Mouse (Mus musculus) heart, adult 8-10 months (tissue): ENCODE measurements around the gene Glt8d1. TPM values are rescaled to one million over a fixed set of nuclear protein-coding genes. Genes with fewer than 3 reads are reported as not detected.

ENCODE experiments used
- total RNA-seq, 4 experiments: library from RNA; stranded (reverse); gene quantifications; 2 replicates each; pipeline ENCODE4 v1.2.4; 2022

Glt8d1 gene
- total RNA-seq, 4 experiments from 2014 or later, result 24.1 to 27.0 (median 25.3) TPM

Other genes with a start within 250 kb of the Glt8d1 start
- 10 to 100 TPM in 2 of 4 experiments, 1 to 10 TPM in 2; 6.6 to 11.0 (median 10.0) TPM for gene Tmem110, start 175.8 kb upstream of the Glt8d1 start, total RNA-seq
- 10 to 100 TPM; 10.3 to 13.7 (median 12.1) TPM for gene Mustn1, start 122.2 kb upstream of the Glt8d1 start, total RNA-seq
- 1 to 10 TPM; 3.1 to 5.7 (median 4.7) TPM for gene Itih4, start 114.9 kb upstream of the Glt8d1 start, total RNA-seq
- gene Itih3, start 77.6 kb upstream of the Glt8d1 start, total RNA-seq, result 1 to 10 TPM in 1 of 4 experiments, under 1 TPM in 3; 0.32 to 1.2 (median 0.73) TPM
- not detected for gene Itih1, start 58.1 kb upstream of the Glt8d1 start, total RNA-seq
- 1 to 10 TPM; 4.7 to 6.3 (median 5.3) TPM for gene Nek4, start 50.0 kb upstream of the Glt8d1 start, total RNA-seq
- 100 to 1,000 TPM; 124 to 131 (median 126) TPM for gene Spcs1, start 272 bp downstream of the Glt8d1 start, total RNA-seq
- 10 to 100 TPM; 45.9 to 52.7 (median 50.3) TPM for gene Pbrm1, start 17.7 kb downstream of the Glt8d1 start, total RNA-seq
- 10 to 100 TPM; 20.6 to 25.6 (median 25.0) TPM for gene Gnl3, start 17.8 kb downstream of the Glt8d1 start, total RNA-seq
- gene Smim4, start 127.6 kb downstream of the Glt8d1 start, total RNA-seq, result 10 to 100 TPM; 63.7 to 95.7 (median 81.8) TPM
- 10 to 100 TPM; 20.2 to 21.7 (median 21.0) TPM for gene Nt5dc2, start 129.7 kb downstream of the Glt8d1 start, total RNA-seq
- 10 to 100 TPM; 50.1 to 64.3 (median 57.1) TPM for gene Stab1, start 167.2 kb downstream of the Glt8d1 start, total RNA-seq
- 1,000 to 10,000 TPM; 5,856 to 6,611 (median 6,322) TPM for gene Tnnc1, start 206.9 kb downstream of the Glt8d1 start, total RNA-seq
- gene Nisch, start 215.5 kb downstream of the Glt8d1 start, total RNA-seq, result 100 to 1,000 TPM; 129 to 142 (median 131) TPM
- gene Sema3g, start 216.5 kb downstream of the Glt8d1 start, total RNA-seq, result 10 to 100 TPM; 12.3 to 14.2 (median 13.2) TPM
- gene Phf7, start 249.9 kb downstream of the Glt8d1 start, total RNA-seq, result 1 to 10 TPM; 3.2 to 5.2 (median 4.2) TPM